Mouse (Mus musculus) liver, adult 2 months (tissue): ENCODE data around the gene Llph.

Source experiments
- CTCF ChIP-seq: fragments of 200-500 bp; IDR thresholded peaks from 2 replicates; pipeline ENCODE4 v1.5.1; 2011; ENCODE audit warnings: low read depth, low read length, control low read depth
- POLR2A ChIP-seq: fragments of 200-500 bp; IDR thresholded peaks from 2 replicates; pipeline ENCODE4 v1.6.1; 2011; ENCODE audit warnings: low read length, control low read depth; ENCODE audit not compliant: insufficient read depth; ENCODE audit errors: extremely low read depth

DNA sequence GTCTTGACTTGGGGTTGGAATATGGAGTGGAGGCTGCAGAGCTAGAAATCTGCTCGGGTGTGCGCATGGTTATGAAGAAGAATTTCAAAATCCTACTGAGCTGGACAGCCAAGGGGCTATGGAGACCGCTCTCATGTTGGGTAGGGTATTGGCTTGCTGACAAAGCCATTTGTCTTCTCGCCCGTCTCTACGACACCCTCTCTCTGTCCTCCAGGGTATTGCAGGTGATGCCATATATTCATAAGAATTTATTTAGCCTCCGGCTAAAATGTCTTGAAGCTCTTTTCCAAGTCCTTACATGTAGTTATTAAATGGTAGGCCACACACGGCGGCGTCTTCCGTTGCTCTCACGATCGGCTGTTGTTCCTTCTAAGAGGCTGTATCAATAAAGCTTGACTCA lies 43.1 kb downstream of the Llph start:
- TF ChIP-seq CTCF (no peak), POLR2A (no peak)
